In genomic region chr5:77372778-77373177, GRCm38 (mm10) we compare ENCODE assay signal across 8 mouse cellular contexts. TPM values are rescaled to one million over a fixed set of nuclear protein-coding genes. Genes with fewer than 3 reads are reported as not detected.
DNase-seq lines count a peak whose midpoint lies in the region; TF ChIP-seq lines count a peak whose summit lies in the region.

No protein-coding gene starts in this region.

- H3K27me3 ChIP-seq in limb, embryonic 10.5 days (ENCODE audit: low read depth, poor library complexity, severe bottlenecking) = no peaks in the 10 kb centered on the region

- 78% methylated on average over 6 of the region's 6 CpGs for WGBS in limb, embryonic 10.5 days

- no peak for TF ChIP-seq CTCF in brain, embryonic 14.5 days (IDR thresholded peaks at IDR 0.05; ENCODE audit: borderline replicate concordance, extremely low read depth, insufficient read depth, insufficient read length)

- TF ChIP-seq POLR2A in brain, embryonic 14.5 days (IDR thresholded peaks at IDR 0.05; ENCODE audit: borderline replicate concordance, extremely low read depth, insufficient read depth, insufficient read length, poor library complexity, severe bottlenecking) = no peak

- no peaks in the 10 kb centered on the region for H3K9me3 ChIP-seq in limb, embryonic 10.5 days (replicated peaks)

- DNase-seq in gastrocnemius, postnatal 14 days = peak; percentile 33
- no peak for DNase-seq in gastrocnemius, postnatal 4 days (ENCODE audit: low spot score in 2 of 2)
- DNase-seq in B cell, adult 2 months = peak; percentile 40 to 44
- peak; percentile 43 for DNase-seq in brain, embryonic 14.5 days (ENCODE audit: low read depth)
- DNase-seq in lung, postnatal 25 days (ENCODE audit: low spot score) = peak; percentile 43
- DNase-seq in layer of hippocampus, postnatal 36 days = no peak
- no peak for DNase-seq in cerebellum, adult 11-12 months
- no peak for DNase-seq in limb, embryonic 10.5 days (ENCODE audit: low spot score)

- no peak overlapping the region for H3K4me3 ChIP-seq in limb, embryonic 10.5 days

- no peaks in the 10 kb centered on the region for H3K36me3 ChIP-seq in limb, embryonic 10.5 days

- intact Hi-C loops in gastrocnemius, postnatal 14 days (cut with DNase I; ENCODE audit: low total_unique reads) = no loop called here

- H3K27ac ChIP-seq in limb, embryonic 10.5 days = no peak overlapping the region

- H3K4me1 ChIP-seq in limb, embryonic 10.5 days = peaks cover 27% of the 10 kb centered on the region

RNA-seq across cellular contexts. Expression of gene Igfbp7, which starts 35.1 kb away (rescaled TPM):
- total RNA-seq in gastrocnemius, postnatal 14 days (2021) = 100 to 1,000 TPM; 319 to 321 TPM
- total RNA-seq in gastrocnemius, postnatal 4 days (2021) = 100 to 1,000 TPM; 295 to 321 TPM
- polyA plus RNA-seq in brain, embryonic 14.5 days (2012; rRNA removed) = 73.2 and 74.8 TPM in 2 replicates
- 10 to 100 TPM; 26.8 to 30.0 TPM for total RNA-seq in layer of hippocampus, postnatal 36 days (2021)
- polyA plus RNA-seq in limb, embryonic 10.5 days (2016; fragmentation: Nextera tagmentation; extraction: Ambion mirVana) = 1.1 and 1.3 TPM in 2 replicates

Comparison
In these comparisons a context has a peak if more than half of its experiments do, and no peak if none do; other contexts are left out.
1. DNase-seq: peak in gastrocnemius, postnatal 14 days (single experiment), B cell, adult 2 months (2 of 2), brain, embryonic 14.5 days (single experiment) and lung, postnatal 25 days (single experiment); none in gastrocnemius, postnatal 4 days (0 of 2), layer of hippocampus, postnatal 36 days (0 of 2), cerebellum, adult 11-12 months (single experiment) and limb, embryonic 10.5 days (single experiment).
2. RNA of gene Igfbp7, which starts 35.1 kb away (total RNA-seq): 319 to 321 TPM in gastrocnemius, postnatal 14 days and 295 to 321 TPM in gastrocnemius, postnatal 4 days; 26.8 to 30.0 TPM in layer of hippocampus, postnatal 36 days; every median in the first group is over 4 times any median in the second.